Mouse (Mus musculus): ENCODE measurements at regions not wholly inside any gene's neighbourhood (a gene's known extent, or its start where the extent isn't known, plus 50 kb on each side); places are given as distances from the start of the nearest gene placed in this dataset.
A peak's percentile ranks its signal among the peaks of the same experiment; 100 is the strongest.

- DNase-seq (ENCODE audit: extremely low read depth): no peak
- H3K27me3 ChIP-seq (replicated peaks): no peaks in the 10 kb centered on the region
- H3K9ac ChIP-seq (ENCODE audit: insufficient read depth, low read depth): no peak overlapping the region
- no peak overlapping the region for H3K4me2 ChIP-seq (ENCODE audit: insufficient read depth, low read depth, poor library complexity, severe bottlenecking)
- H3K79me2 ChIP-seq (replicated peaks; ENCODE audit: control insufficient read depth, extremely low read depth, insufficient read depth, poor library complexity, severe bottlenecking): no peaks in the 10 kb centered on the region
- in situ Hi-C loops (cut with MboI; ENCODE audit: low pct_ligation_motif_present, low pct_unique_long_range_greater_than_20kb, low sequenced_read_pairs): no loop called here
- dilution Hi-C loops (cut with MboI; ENCODE audit: extremely low pct_ligation_motif_present, extremely low pct_unique_long_range_greater_than_20kb, low sequenced_read_pairs): no loop called here
- no peak overlapping the region for H3K4me3 ChIP-seq (replicated peaks in 1 of 3; ENCODE audit: low read depth in 2 of 3, low read length in 2 of 3, poor library complexity in 1 of 3)
- TF ChIP-seq ZNF384 (IDR thresholded peaks at IDR 0.05; ENCODE audit: low read depth, low read length) (no peak), IRF4 (IDR thresholded peaks at IDR 0.05; ENCODE audit: low read depth, low read length) (no peak), ETS1 (conservative IDR thresholded peaks at IDR 0.05; ENCODE audit: low read depth, low read length) (no peak), ZKSCAN1 (IDR thresholded peaks at IDR 0.05; ENCODE audit: borderline replicate concordance, low read depth, low read length) (no peak), RCOR1 (conservative IDR thresholded peaks at IDR 0.05; ENCODE audit: low read depth, low read length) (no peak), USF2 (conservative IDR thresholded peaks at IDR 0.05; ENCODE audit: low read depth, low read length) (no peak), JUN (IDR thresholded peaks at IDR 0.05; ENCODE audit: insufficient read depth, low read depth, low read length) (no peak), NRF1 (IDR thresholded peaks at IDR 0.05; ENCODE audit: low read depth, low read length) (no peak), MEF2A (IDR thresholded peaks at IDR 0.05; ENCODE audit: borderline replicate concordance, low read depth, low read length) (no peak), TCF12 (IDR thresholded peaks at IDR 0.05; ENCODE audit: low read depth, low read length) (no peak), ZMIZ1 (IDR thresholded peaks at IDR 0.05; ENCODE audit: low read depth, low read length) (no peak), CHD2 (IDR thresholded peaks at IDR 0.05; ENCODE audit: low read length) (no peak), ELF1 (IDR thresholded peaks at IDR 0.05; ENCODE audit: low read depth, low read length) (no peak)
- peaks cover 0 to 8% of the 10 kb centered on the region in 2 experiments; a peak in 1 of 4 replicates for H3K4me1 ChIP-seq (ENCODE audit: control insufficient read depth in 1 of 2, insufficient read depth in 2 of 2)
- no peaks in the 10 kb centered on the region for H3K9me3 ChIP-seq (replicated peaks; ENCODE audit: low read length)
- no peaks in the 10 kb centered on the region for H3K36me3 ChIP-seq (replicated peaks in 1 of 2; ENCODE audit: control insufficient read depth in 1 of 2, insufficient read depth in 1 of 2, low read length in 1 of 2)
- no peak overlapping the region for H3K27ac ChIP-seq (ENCODE audit: insufficient read depth, low read depth)
Measured at GRCm38 (mm10) chr16:86855312-86855711, 498.7 kb upstream of the N6amt1 start.

GRCm38 (mm10) chr16:86853398-86853797 is 500.6 kb upstream of the N6amt1 start:
- peak; percentile 18 for DNase-seq (ENCODE audit: extremely low read depth)
- TF ChIP-seq UBTF (IDR thresholded peaks at IDR 0.05; ENCODE audit: low read depth, low read length) (no peak), MAZ (IDR thresholded peaks at IDR 0.05; ENCODE audit: low read depth, low read length) (no peak), POLR2A (IDR thresholded peaks at IDR 0.05; ENCODE audit: low read depth, low read length) (no peak), JUND (conservative IDR thresholded peaks at IDR 0.05; ENCODE audit: low read depth, low read length) (no peak), CHD1 (IDR thresholded peaks at IDR 0.05; ENCODE audit: low read depth, low read length) (no peak), ZKSCAN1 (IDR thresholded peaks at IDR 0.05; ENCODE audit: borderline replicate concordance, low read depth, low read length) (no peak), CHD2 (IDR thresholded peaks at IDR 0.05; ENCODE audit: low read length) (no peak), MAX (IDR thresholded peaks at IDR 0.05; ENCODE audit: low read length) (no peak), NELFE (IDR thresholded peaks at IDR 0.05; ENCODE audit: low read depth, low read length) (no peak), MXI1 (IDR thresholded peaks at IDR 0.05; ENCODE audit: low read depth, low read length) (no peak), SIN3A (IDR thresholded peaks at IDR 0.05; ENCODE audit: low read length) (no peak), PAX5 (IDR thresholded peaks at IDR 0.05; ENCODE audit: low read length) (no peak), ETS1 (conservative IDR thresholded peaks at IDR 0.05; ENCODE audit: low read depth, low read length) (no peak), USF1 (IDR thresholded peaks at IDR 0.05; ENCODE audit: low read depth, low read length) (no peak), POLR2AphosphoS2 (IDR thresholded peaks at IDR 0.05; ENCODE audit: low read depth, low read length) (no peak), RCOR1 (conservative IDR thresholded peaks at IDR 0.05; ENCODE audit: low read depth, low read length) (no peak), NRF1 (IDR thresholded peaks at IDR 0.05; ENCODE audit: low read depth, low read length) (no peak), RAD21 (IDR thresholded peaks at IDR 0.05; ENCODE audit: low read depth, low read length) (no peak), TCF12 (IDR thresholded peaks at IDR 0.05; ENCODE audit: low read depth, low read length) (no peak), KAT2A (IDR thresholded peaks at IDR 0.05; ENCODE audit: insufficient replicate concordance, low read length) (no peak)
- H3K4me1 ChIP-seq (ENCODE audit: control insufficient read depth in 1 of 2, insufficient read depth in 2 of 2): peaks cover 0 to 8% of the 10 kb centered on the region in 2 experiments; a peak in 1 of 4 replicates
- H3K27ac ChIP-seq (ENCODE audit: insufficient read depth, low read depth): no peak overlapping the region
- H3K9me3 ChIP-seq (replicated peaks; ENCODE audit: low read length): no peaks in the 10 kb centered on the region
- H3K36me3 ChIP-seq (replicated peaks in 1 of 2; ENCODE audit: control insufficient read depth in 1 of 2, insufficient read depth in 1 of 2, low read length in 1 of 2): no peaks in the 10 kb centered on the region
- dilution Hi-C loops (cut with MboI; ENCODE audit: extremely low pct_ligation_motif_present, extremely low pct_unique_long_range_greater_than_20kb, low sequenced_read_pairs) (no loop called here), in situ Hi-C loops (cut with MboI; ENCODE audit: low pct_ligation_motif_present, low pct_unique_long_range_greater_than_20kb, low sequenced_read_pairs) (no loop called here)
- H3K4me3 ChIP-seq (replicated peaks in 1 of 3; ENCODE audit: low read depth in 2 of 3, low read length in 2 of 3, poor library complexity in 1 of 3): no peak overlapping the region
- H3K27me3 ChIP-seq (replicated peaks): no peaks in the 10 kb centered on the region
- H3K9ac ChIP-seq (ENCODE audit: insufficient read depth, low read depth): no peak overlapping the region
- H3K4me2 ChIP-seq (ENCODE audit: insufficient read depth, low read depth, poor library complexity, severe bottlenecking): no peak overlapping the region
- no peaks in the 10 kb centered on the region for H3K79me2 ChIP-seq (replicated peaks; ENCODE audit: control insufficient read depth, extremely low read depth, insufficient read depth, poor library complexity, severe bottlenecking)

All from CH12.LX (cell line).